Mouse (Mus musculus) heart, adult 2 months (tissue): Measurements from ENCODE around the gene Rps3.

Source experiments
- CTCF ChIP-seq: fragments of 200-600 bp; IDR thresholded peaks from 2 replicates; pipeline ENCODE4 v1.8.1; 2022; ENCODE audit warnings: antibody characterized with exemption, mild to moderate bottlenecking, moderate library complexity
- EP300 ChIP-seq: fragments of 200-500 bp; IDR thresholded peaks from 2 replicates; pipeline ENCODE4 v1.6.1; 2011; ENCODE audit warnings: low read depth, low read length, control low read depth; ENCODE audit not compliant: insufficient read depth
- POLR2A ChIP-seq: fragments of 200-500 bp; IDR thresholded peaks from 2 replicates; pipeline ENCODE4 v1.6.1; 2011; ENCODE audit warnings: mild to moderate bottlenecking, low read depth, low read length, control low read depth; ENCODE audit not compliant: insufficient read depth

DNA sequence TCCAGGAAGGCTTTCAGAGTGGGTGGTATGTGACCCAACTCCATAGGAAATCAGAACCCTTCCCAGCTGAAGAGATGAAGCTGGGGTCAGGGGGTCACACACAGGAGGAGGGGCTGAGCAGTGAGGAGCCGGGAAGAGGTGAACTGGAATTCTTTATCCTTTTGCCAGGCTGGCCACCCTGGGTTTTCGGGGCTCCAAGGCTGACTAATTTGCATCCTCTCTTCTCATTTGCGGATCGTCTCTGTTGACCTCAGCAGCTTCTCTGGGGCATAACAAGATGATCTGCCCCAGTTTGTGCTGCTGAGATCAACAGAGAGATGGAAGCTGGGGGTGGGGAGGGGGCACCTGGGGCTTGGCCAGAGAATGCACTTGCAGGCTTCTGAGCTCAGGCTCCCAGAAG lies 47.0 kb downstream of the Rps3 start:
- no peak for TF ChIP-seq POLR2A
- no peak for TF ChIP-seq CTCF
- no peak for TF ChIP-seq EP300
